Mouse (Mus musculus): ENCODE data around the gene Tmem270. TPM values are rescaled to one million over a fixed set of nuclear protein-coding genes. Genes with fewer than 3 reads are reported as not detected.

Tmem270 gene
- polyA plus RNA-seq (2012; ENCODE audit: low replicate concordance): 0.17 TPM in 1 of 2 replicates, not detected in the other

GRCm38 (mm10) chr5:134906633-134907032 lies at the start of gene Tmem270:
Gene Tmem270, minus strand, starts transcription at chr5:134906733.

GRCm38 (mm10) chr5:134946857-134947255 lies 40.3 kb upstream of the Tmem270 start, which contains the start of gene Cldn4:
Gene Cldn4, minus strand, starts transcription at chr5:134946934.

GRCm38 (mm10) chr5:134932179-134932902 lies 25.8 kb upstream of the Tmem270 start, which contains the start of gene Mettl27:
Gene Mettl27, plus strand, starts transcription at chr5:134932368.

GRCm38 (mm10) chr5:134915311-134915710 lies 8.8 kb upstream of the Tmem270 start, which contains the start of gene Cldn13:
Gene Cldn13, minus strand, starts transcription at chr5:134915526.

Other genes with a start within 250 kb of the Tmem270 start
- gene Limk1, start 218.1 kb downstream of the Tmem270 start, polyA plus RNA-seq (2012; ENCODE audit: low replicate concordance): 36.6 and 81.7 TPM in 2 replicates
- 0.16 and 0.35 TPM in 2 replicates for gene Eln, start 159.4 kb downstream of the Tmem270 start, polyA plus RNA-seq (2012; ENCODE audit: low replicate concordance)
- gene Cldn13, start 8.8 kb upstream of the Tmem270 start, polyA plus RNA-seq (2012; ENCODE audit: low replicate concordance): 0.22 and 6.3 TPM in 2 replicates
- 6.5 and 12.7 TPM in 2 replicates for gene Mettl27, start 25.6 kb upstream of the Tmem270 start, polyA plus RNA-seq (2012; ENCODE audit: low replicate concordance)
- gene Cldn4, start 40.2 kb upstream of the Tmem270 start, polyA plus RNA-seq (2012; ENCODE audit: low replicate concordance): 0.14 and 0.28 TPM in 2 replicates
- gene Cldn3, start 79.5 kb upstream of the Tmem270 start, polyA plus RNA-seq (2012; ENCODE audit: low replicate concordance): 0.28 TPM in 1 of 2 replicates, not detected in the other
- gene Abhd11, start 102.4 kb upstream of the Tmem270 start, polyA plus RNA-seq (2012; ENCODE audit: low replicate concordance): 30.3 and 38.4 TPM in 2 replicates
- 11.2 and 13.3 TPM in 2 replicates for gene Stx1a, start 116.7 kb upstream of the Tmem270 start, polyA plus RNA-seq (2012; ENCODE audit: low replicate concordance)
- gene Dnajc30, start 157.5 kb upstream of the Tmem270 start, polyA plus RNA-seq (2012; ENCODE audit: low replicate concordance): 47.4 and 79.2 TPM in 2 replicates
- 79.7 and 101 TPM in 2 replicates for gene Bud23, start 158.2 kb upstream of the Tmem270 start, polyA plus RNA-seq (2012; ENCODE audit: low replicate concordance)
- gene Vps37d, start 171.5 kb upstream of the Tmem270 start, polyA plus RNA-seq (2012; ENCODE audit: low replicate concordance): 0.68 and 2.2 TPM in 2 replicates
- 0.27 and 0.42 TPM in 2 replicates for gene Mlxipl, start 183.2 kb upstream of the Tmem270 start, polyA plus RNA-seq (2012; ENCODE audit: low replicate concordance)
- 12.4 and 13.0 TPM in 2 replicates for gene Tbl2, start 242.9 kb upstream of the Tmem270 start, polyA plus RNA-seq (2012; ENCODE audit: low replicate concordance)